Mouse (Mus musculus) kidney, adult 9 months (tissue): ENCODE measurements at regions not wholly inside any gene's neighbourhood (a gene's known extent, or its start where the extent isn't known, plus 50 kb on each side); places are given as distances from the start of the nearest gene placed in this dataset.
"Not testable (repeated sequence)": the region's sequence is repeated elsewhere in the genome, so short reads cannot be mapped to it uniquely, and the experiment has no call there.

Experiments
- DNase-seq: peaks from one replicate; pipeline ENCODE4 v3.0.0; 2022

- peak; percentile 21 for DNase-seq
Measured at GRCm38 (mm10) chr4:145774241-145774761, 94.3 kb upstream of the Zfp986 start.

- not testable (repeated sequence) for DNase-seq
Measured at GRCm38 (mm10) chr4:145774884-145775283, 93.7 kb upstream of the Zfp986 start.

- not testable (repeated sequence) for DNase-seq
Measured at GRCm38 (mm10) chr4:145776531-145776930, 92.1 kb upstream of the Zfp986 start.

GRCm38 (mm10) chr4:145781281-145781896, 87.2 kb upstream of the Zfp986 start:
- DNase-seq: not testable (repeated sequence)

- not testable (repeated sequence) for DNase-seq
Measured at GRCm38 (mm10) chr4:145814674-145815073, 53.9 kb upstream of the Zfp986 start.
